Mouse (Mus musculus) embryo, embryonic 11 days (tissue): ENCODE data around the gene Coasy.

Experiments
- DNase-seq: peaks from one replicate; pipeline ENCODE4 v3.0.0-alpha.2; 2015

Coasy gene

GRCm38 (mm10) chr11:101063676-101064327, 18.6 kb upstream of the Coasy start:
- peak; percentile 37 for DNase-seq

GRCm38 (mm10) chr11:101064462-101064861, 17.9 kb upstream of the Coasy start:
- no peak for DNase-seq

- DNase-seq = no peak
These were observed 17.4 kb upstream of the Coasy start for GRCm38 (mm10) chr11:101065002-101065401.

GRCm38 (mm10) chr11:101066549-101067412, 15.6 kb upstream of the Coasy start:
- peak; percentile 88 for DNase-seq

- peak; percentile 96 for DNase-seq
These were observed 12.8 kb upstream of the Coasy start, which contains the start of gene Naglu for GRCm38 (mm10) chr11:101069391-101070188. Gene Naglu, plus strand, starts transcription at chr11:101070012.

- no peak for DNase-seq
These were observed 12.2 kb upstream of the Coasy start for GRCm38 (mm10) chr11:101070189-101070527.

- no peak for DNase-seq
These were observed 11.4 kb upstream of the Coasy start for GRCm38 (mm10) chr11:101070987-101071386.

GRCm38 (mm10) chr11:101071810-101072428, 10.4 kb upstream of the Coasy start:
- no peak for DNase-seq

- DNase-seq = no peak
These were observed 4.2 kb upstream of the Coasy start, which contains the start of gene Hsd17b1 for GRCm38 (mm10) chr11:101078121-101078520. Gene Hsd17b1, plus strand, starts transcription at chr11:101078411.

GRCm38 (mm10) chr11:101079746-101080145, 2.6 kb upstream of the Coasy start:
- no peak for DNase-seq

GRCm38 (mm10) chr11:101080421-101080820, 1.9 kb upstream of the Coasy start:
- no peak for DNase-seq

GRCm38 (mm10) chr11:101081659-101082058, 706 bp upstream of the Coasy start:
- DNase-seq = no peak

GRCm38 (mm10) chr11:101083083-101083697, 825 bp downstream of the Coasy start:
- no peak for DNase-seq

GRCm38 (mm10) chr11:101084246-101084645, 1.9 kb downstream of the Coasy start:
- DNase-seq = no peak

GRCm38 (mm10) chr11:101084811-101085210, 2.4 kb downstream of the Coasy start:
- DNase-seq = no peak

GRCm38 (mm10) chr11:101085617-101086322, 3.4 kb downstream of the Coasy start:
- DNase-seq = no peak

GRCm38 (mm10) chr11:101086323-101086674, 3.9 kb downstream of the Coasy start:
- DNase-seq = no peak

- DNase-seq = peak; percentile 95
These were observed 4.7 kb downstream of the Coasy start, which contains the start of gene Mlx for GRCm38 (mm10) chr11:101086756-101087681. Gene Mlx, plus strand, starts transcription at chr11:101087277.

- DNase-seq = no peak
These were observed 5.3 kb downstream of the Coasy start for GRCm38 (mm10) chr11:101087682-101088055.

GRCm38 (mm10) chr11:101089931-101090330, 7.6 kb downstream of the Coasy start:
- DNase-seq = no peak

GRCm38 (mm10) chr11:101094930-101095313, 12.6 kb downstream of the Coasy start:
- DNase-seq = no peak
